Mouse (Mus musculus): ENCODE data around the gene 2310033P09Rik. TPM values are rescaled to one million over a fixed set of nuclear protein-coding genes. Genes with fewer than 3 reads are reported as not detected.

The 2310033P09Rik gene
- total and polyA plus RNA-seq, 2 experiments = 2.6 to 9.2 TPM

DNA sequence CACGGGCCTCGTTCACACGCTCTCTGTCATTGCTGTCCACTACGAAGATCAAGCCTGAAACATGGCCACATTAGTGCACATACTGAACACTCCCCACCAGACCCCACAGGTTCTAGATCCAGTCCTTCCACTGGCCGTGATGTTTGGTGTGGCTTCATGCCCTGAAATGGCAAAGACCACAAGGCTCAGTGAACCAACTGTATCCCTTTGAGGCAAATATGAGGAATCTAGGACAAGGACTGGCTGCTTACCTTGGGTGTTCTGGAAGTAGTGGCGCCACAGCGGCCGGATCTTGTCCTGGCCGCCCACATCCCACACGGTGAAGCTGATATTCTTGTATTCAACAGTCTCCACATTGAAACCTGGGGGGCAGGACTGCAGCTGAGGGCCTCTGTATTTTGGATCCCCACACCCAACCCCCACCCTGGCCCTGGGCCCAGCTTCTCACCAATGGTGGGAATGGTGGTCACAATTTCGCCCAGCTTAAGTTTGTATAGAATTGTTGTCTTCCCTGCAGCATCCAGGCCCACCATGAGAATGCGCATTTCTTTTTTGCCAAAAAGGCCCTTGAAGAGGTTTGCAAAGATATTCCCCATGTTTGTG is 4.9 kb downstream of the 2310033P09Rik start:
- no peak for TF ChIP-seq CTCF (IDR thresholded peaks at IDR 0.05; ENCODE audit: low read depth, low read length)
- TF ChIP-seq POLR2A (IDR thresholded peaks at IDR 0.05; ENCODE audit: extremely low read depth, insufficient read depth, low read length) = no peak
- DNase-seq (ENCODE audit: extremely low read depth, low read depth, low spot score) = no peak
- Histone ChIP-seq H3K4me1 (ENCODE audit: control insufficient read depth, insufficient read depth, low read length) (peaks cover 32% of the 10 kb centered on the region), H3K4me3 (ENCODE audit: insufficient read depth, low read depth, low read length) (no peak overlapping the region), H3K9ac (ENCODE audit: low read depth, low read length) (no peak overlapping the region), H3K36me3 (ENCODE audit: control insufficient read depth, insufficient read depth, low read length) (peaks cover 23% of the 10 kb centered on the region), H3K27me3 (ENCODE audit: control insufficient read depth, insufficient read depth, low read length) (no peaks in the 10 kb centered on the region), H3K79me2 (ENCODE audit: control insufficient read depth, insufficient read depth, low read length) (peaks cover 43% of the 10 kb centered on the region), H3K27ac (replicated peaks; ENCODE audit: insufficient read depth, low read depth, low read length) (no peak overlapping the region)
- 78% methylated on average over 12 of the region's 12 CpGs for WGBS

DNA sequence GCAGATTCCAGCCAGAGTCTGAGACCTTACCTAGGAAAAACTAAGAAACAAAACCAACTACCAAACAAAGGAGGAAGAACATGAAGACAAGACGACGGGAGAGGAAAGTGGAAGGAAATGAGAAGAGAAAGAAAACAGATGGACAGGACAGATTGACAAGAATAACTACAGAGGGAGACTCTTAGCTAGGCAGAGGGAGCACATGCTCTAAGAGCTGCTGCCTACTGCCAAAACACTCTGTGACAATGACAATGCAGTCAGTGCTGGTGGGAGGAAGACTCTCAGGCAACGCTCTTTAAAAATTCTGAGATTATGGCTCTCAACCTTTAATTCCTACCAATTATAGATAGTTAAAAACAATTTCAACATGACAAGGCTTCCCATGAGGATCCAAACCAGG is 8.8 kb downstream of the 2310033P09Rik start:
- no peak for DNase-seq (ENCODE audit: extremely low read depth, low read depth, low spot score)
- H3K4me3 ChIP-seq (ENCODE audit: insufficient read depth, low read depth, low read length) = no peak overlapping the region
- no peak overlapping the region for H3K9ac ChIP-seq (ENCODE audit: low read depth, low read length)
- H3K36me3 ChIP-seq (ENCODE audit: control insufficient read depth, insufficient read depth, low read length) = peaks cover 13% of the 10 kb centered on the region; the same call in 1 of the 2 replicates
- H3K27me3 ChIP-seq (ENCODE audit: control insufficient read depth, insufficient read depth, low read length) = no peaks in the 10 kb centered on the region
- no peak for TF ChIP-seq POLR2A (IDR thresholded peaks at IDR 0.05; ENCODE audit: extremely low read depth, insufficient read depth, low read length)
- peaks cover 75% of the 10 kb centered on the region for H3K79me2 ChIP-seq (ENCODE audit: control insufficient read depth, insufficient read depth, low read length)
- H3K4me1 ChIP-seq (ENCODE audit: control insufficient read depth, insufficient read depth, low read length) = peaks cover 50% of the 10 kb centered on the region
- WGBS = 73% methylated on average over 3 of the region's 3 CpGs
- no peak overlapping the region for H3K27ac ChIP-seq (replicated peaks; ENCODE audit: insufficient read depth, low read depth, low read length)

DNA sequence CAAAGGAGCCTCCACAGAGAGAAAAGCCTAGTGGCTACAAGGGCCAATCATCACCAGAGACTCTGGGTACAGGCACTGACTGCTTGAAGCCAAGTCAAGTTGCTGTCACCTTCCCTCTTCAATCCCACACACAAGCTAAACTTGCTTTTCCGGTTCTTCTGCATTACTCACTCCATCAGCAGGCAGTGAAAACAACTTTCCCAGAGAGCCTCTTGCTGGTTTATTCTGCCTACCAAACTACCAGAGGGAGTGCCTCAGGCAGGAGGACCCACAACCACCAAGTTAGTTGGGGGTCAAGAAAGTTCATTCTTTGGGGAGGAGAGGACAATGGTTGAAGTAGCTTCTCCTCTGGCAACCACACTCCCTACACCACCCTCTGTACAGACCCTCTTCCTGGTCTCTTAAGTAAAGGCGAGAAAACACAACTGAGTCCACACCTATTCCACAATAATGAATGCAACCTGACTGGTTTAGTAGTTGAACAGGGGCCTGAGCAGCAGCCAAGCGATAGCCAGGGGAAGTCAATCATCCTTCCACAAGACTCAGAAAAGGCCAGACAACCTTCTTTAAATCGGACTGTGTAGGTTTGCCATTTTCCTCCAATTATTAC is 10.4 kb downstream of the 2310033P09Rik start:
- Histone ChIP-seq H3K9ac (ENCODE audit: low read depth, low read length) (no peak overlapping the region), H3K4me3 (ENCODE audit: insufficient read depth, low read depth, low read length) (no peak overlapping the region), H3K27me3 (ENCODE audit: control insufficient read depth, insufficient read depth, low read length) (no peaks in the 10 kb centered on the region), H3K4me1 (ENCODE audit: control insufficient read depth, insufficient read depth, low read length) (peaks cover 47% of the 10 kb centered on the region), H3K36me3 (ENCODE audit: control insufficient read depth, insufficient read depth, low read length) (peaks cover 11% of the 10 kb centered on the region; the same call in 1 of the 2 replicates), H3K79me2 (ENCODE audit: control insufficient read depth, insufficient read depth, low read length) (peaks cover 74% of the 10 kb centered on the region), H3K27ac (replicated peaks; ENCODE audit: insufficient read depth, low read depth, low read length) (no peak overlapping the region)
- no peak for TF ChIP-seq POLR2A (IDR thresholded peaks at IDR 0.05; ENCODE audit: extremely low read depth, insufficient read depth, low read length)
- TF ChIP-seq CTCF (IDR thresholded peaks at IDR 0.05; ENCODE audit: low read depth, low read length) = no peak
- no peak for DNase-seq (ENCODE audit: extremely low read depth, low read depth, low spot score)
- 78% methylated on average over 4 of the region's 4 CpGs for WGBS

DNA sequence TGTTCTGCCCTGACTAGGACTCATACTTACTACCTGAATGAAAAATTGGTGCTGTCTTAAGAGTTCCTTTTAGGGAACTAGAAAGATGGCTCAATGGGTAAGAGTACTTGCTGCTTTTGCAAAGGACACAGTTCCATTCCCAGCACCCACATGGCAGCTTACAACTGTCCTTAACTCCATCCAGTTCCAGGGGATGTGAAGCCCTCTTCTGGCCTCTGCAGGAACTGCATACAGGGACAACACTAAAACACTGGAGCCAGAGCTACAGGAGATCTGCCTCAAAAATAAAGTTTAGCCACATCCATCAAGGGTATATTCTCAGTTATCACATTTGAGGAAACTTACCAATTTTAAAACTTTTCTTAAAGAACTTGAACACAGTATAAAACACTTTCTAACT is 10.9 kb downstream of the 2310033P09Rik start:
- peak; percentile 57; the same call in 1 of the 2 replicates for TF ChIP-seq CTCF (IDR thresholded peaks at IDR 0.05; ENCODE audit: low read depth, low read length)
- TF ChIP-seq POLR2A (IDR thresholded peaks at IDR 0.05; ENCODE audit: extremely low read depth, insufficient read depth, low read length) = no peak
- peaks cover 76% of the 10 kb centered on the region for H3K79me2 ChIP-seq (ENCODE audit: control insufficient read depth, insufficient read depth, low read length)
- no peak overlapping the region for H3K4me3 ChIP-seq (ENCODE audit: insufficient read depth, low read depth, low read length)
- no peak overlapping the region for H3K27ac ChIP-seq (replicated peaks; ENCODE audit: insufficient read depth, low read depth, low read length)
- no peak for DNase-seq (ENCODE audit: extremely low read depth, low read depth, low spot score)
- H3K27me3 ChIP-seq (ENCODE audit: control insufficient read depth, insufficient read depth, low read length) = no peaks in the 10 kb centered on the region
- H3K36me3 ChIP-seq (ENCODE audit: control insufficient read depth, insufficient read depth, low read length) = peaks cover 11% of the 10 kb centered on the region; the same call in 1 of the 2 replicates
- no peak overlapping the region for H3K9ac ChIP-seq (ENCODE audit: low read depth, low read length)
- peaks cover 49% of the 10 kb centered on the region for H3K4me1 ChIP-seq (ENCODE audit: control insufficient read depth, insufficient read depth, low read length)

DNA sequence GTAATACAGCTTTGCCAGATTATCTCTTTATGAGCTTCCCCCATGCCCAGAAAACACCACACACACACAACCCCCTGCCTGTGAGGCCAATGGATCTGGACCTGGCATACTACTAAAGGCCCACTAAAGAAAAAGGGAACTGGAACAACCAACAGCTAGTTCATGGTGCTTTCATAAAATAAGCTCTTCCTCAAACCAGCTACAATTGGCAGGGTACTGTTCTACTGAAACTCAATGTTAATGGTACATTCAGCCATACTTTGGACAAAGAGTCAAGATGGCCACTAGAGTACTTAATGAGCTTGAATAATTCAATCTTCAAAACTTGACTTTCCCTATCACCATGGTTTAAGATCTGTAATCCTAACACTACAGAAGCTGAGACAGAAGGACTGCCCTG is 13.5 kb downstream of the 2310033P09Rik start:
- H3K79me2 ChIP-seq (ENCODE audit: control insufficient read depth, insufficient read depth, low read length) = peaks cover 77% of the 10 kb centered on the region
- H3K9ac ChIP-seq (ENCODE audit: low read depth, low read length) = no peak overlapping the region
- peaks cover 53% of the 10 kb centered on the region for H3K4me1 ChIP-seq (ENCODE audit: control insufficient read depth, insufficient read depth, low read length)
- H3K27me3 ChIP-seq (ENCODE audit: control insufficient read depth, insufficient read depth, low read length) = no peaks in the 10 kb centered on the region
- H3K27ac ChIP-seq (replicated peaks; ENCODE audit: insufficient read depth, low read depth, low read length) = no peak overlapping the region
- no peak overlapping the region for H3K4me3 ChIP-seq (ENCODE audit: insufficient read depth, low read depth, low read length)
- DNase-seq (ENCODE audit: extremely low read depth, low read depth, low spot score) = no peak
- H3K36me3 ChIP-seq (ENCODE audit: control insufficient read depth, insufficient read depth, low read length) = peaks cover 8% of the 10 kb centered on the region; the same call in 1 of the 2 replicates
- TF ChIP-seq POLR2A (IDR thresholded peaks at IDR 0.05; ENCODE audit: extremely low read depth, insufficient read depth, low read length) = no peak
- no peak for TF ChIP-seq CTCF (IDR thresholded peaks at IDR 0.05; ENCODE audit: low read depth, low read length)

DNA sequence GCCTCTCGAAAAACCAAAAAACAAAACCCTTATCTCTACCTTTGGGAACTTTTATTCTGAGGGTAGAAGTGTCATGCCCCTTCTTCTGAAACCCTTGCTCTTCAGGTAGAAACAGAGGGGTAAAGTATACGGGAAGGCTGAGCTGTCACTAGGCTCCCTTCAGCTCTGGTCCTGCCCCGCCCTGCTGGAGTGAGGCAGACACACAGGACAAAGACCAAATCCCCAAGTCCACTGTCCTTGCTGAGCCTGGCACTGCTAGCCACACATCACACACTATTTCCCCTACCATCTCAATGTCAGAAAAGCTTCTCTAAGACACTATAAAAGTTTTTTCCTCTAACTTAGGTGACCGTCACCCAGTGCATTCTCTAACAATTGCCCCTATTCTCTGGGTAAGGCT is 14.2 kb downstream of the 2310033P09Rik start:
- H3K27ac ChIP-seq (replicated peaks; ENCODE audit: insufficient read depth, low read depth, low read length) = no peak overlapping the region
- WGBS = 47% methylated on average over 4 of the region's 4 CpGs
- DNase-seq (ENCODE audit: extremely low read depth, low read depth, low spot score) = peak; percentile 68
- no peaks in the 10 kb centered on the region for H3K27me3 ChIP-seq (ENCODE audit: control insufficient read depth, insufficient read depth, low read length)
- no peak for TF ChIP-seq POLR2A (IDR thresholded peaks at IDR 0.05; ENCODE audit: extremely low read depth, insufficient read depth, low read length)
- TF ChIP-seq CTCF (IDR thresholded peaks at IDR 0.05; ENCODE audit: low read depth, low read length) = no peak
- H3K4me1 ChIP-seq (ENCODE audit: control insufficient read depth, insufficient read depth, low read length) = peaks cover 53% of the 10 kb centered on the region
- H3K36me3 ChIP-seq (ENCODE audit: control insufficient read depth, insufficient read depth, low read length) = peaks cover 8% of the 10 kb centered on the region; the same call in 1 of the 2 replicates
- no peak overlapping the region for H3K9ac ChIP-seq (ENCODE audit: low read depth, low read length)
- peaks cover 79% of the 10 kb centered on the region for H3K79me2 ChIP-seq (ENCODE audit: control insufficient read depth, insufficient read depth, low read length)
- no peak overlapping the region for H3K4me3 ChIP-seq (ENCODE audit: insufficient read depth, low read depth, low read length)

Measured in liver, adult 2 months (tissue).